Mouse (Mus musculus) intestine, embryonic 16.5 days (tissue): ENCODE data around the gene Rdh8. TPM values are rescaled to one million over a fixed set of nuclear protein-coding genes. Genes with fewer than 3 reads are reported as not detected.

Source experiments
- ATAC-seq: fragments of 200-750 bp; cut with Nextera tagmentation; 2 replicates; pipeline ENCODE4 v1.8.0; 2017; ENCODE audit warnings: moderate TSS enrichment, moderate library complexity
- H3K27ac ChIP-seq: fragments of 300-500 bp; sonication (generic); 2 replicates; pipeline ENCODE4 v1.5.1; 2014; ENCODE audit warnings: mild to moderate bottlenecking, low read length
- H3K27me3 ChIP-seq: fragments of 300-500 bp; sonication (generic); replicated peaks from 2 replicates; pipeline ENCODE4 v1.6.1; 2014; ENCODE audit warnings: low read length, control low read depth, mixed read lengths; ENCODE audit not compliant: control insufficient read depth, insufficient read depth
- H3K36me3 ChIP-seq: fragments of 300-500 bp; sonication (generic); 2 replicates; pipeline ENCODE4 v1.6.1; 2014; ENCODE audit warnings: low read length, control low read depth; ENCODE audit not compliant: control insufficient read depth, insufficient read depth
- H3K4me1 ChIP-seq: fragments of 300-500 bp; sonication (generic); 2 replicates; pipeline ENCODE4 v1.6.1; 2014; ENCODE audit warnings: low read length, control low read depth, mixed read lengths; ENCODE audit not compliant: control insufficient read depth, insufficient read depth
- H3K4me2 ChIP-seq: fragments of 300-500 bp; sonication (generic); 2 replicates; pipeline ENCODE4 v1.6.1; 2014; ENCODE audit warnings: low read depth, low read length, control low read depth
- H3K4me3 ChIP-seq: fragments of 300-500 bp; sonication (generic); 2 replicates; pipeline ENCODE4 v1.5.1; 2014; ENCODE audit warnings: mild to moderate bottlenecking, low read length
- H3K9ac ChIP-seq: fragments of 300-500 bp; sonication (generic); 2 replicates; pipeline ENCODE4 v1.6.1; 2014; ENCODE audit warnings: low read depth, low read length
- H3K9me3 ChIP-seq: fragments of 300-500 bp; sonication (generic); 2 replicates; pipeline ENCODE4 v1.6.1; 2016; ENCODE audit warnings: low read length, control low read depth; ENCODE audit not compliant: control insufficient read depth
- WGBS: fragments of 180-500 bp; shearing (Covaris S2); extraction: QIAGEN DNeasy Blood & Tissue Kit; methylation state at CpG from one replicate; pipeline ENCODE4 v1.1.7; 2014; 5-methylcytosine and 5-hydroxymethylcytosine counted together
- polyA plus RNA-seq: library from polyadenylated mRNA; unstranded; fragments of >200 nt; fragmentation: Nextera tagmentation; extraction: Ambion mirVana; gene quantifications from 2 replicates; pipeline ENCODE4 v1.2.1, GENCODE M21; 2015

Gene Rdh8
- polyA plus RNA-seq, 1 experiment from 2014 or later, result not detected

- no peak overlapping the region for H3K9ac ChIP-seq
- H3K36me3 ChIP-seq, result no peaks in the 10 kb centered on the region
- no peak overlapping the region for H3K4me3 ChIP-seq
- no peaks in the 10 kb centered on the region for H3K4me1 ChIP-seq
- no peak overlapping the region for H3K27ac ChIP-seq
- H3K9me3 ChIP-seq, result no peaks in the 10 kb centered on the region; the same call in 1 of the 2 replicates
- no peaks in the 10 kb centered on the region for H3K27me3 ChIP-seq
- no peak for ATAC-seq
- WGBS, result 49% methylated on average over 5 of the region's 5 CpGs
- no peak overlapping the region for H3K4me2 ChIP-seq
Observed at GRCm38 (mm10) chr9:20805706-20806105, 12.6 kb upstream of the Rdh8 start.

DNA sequence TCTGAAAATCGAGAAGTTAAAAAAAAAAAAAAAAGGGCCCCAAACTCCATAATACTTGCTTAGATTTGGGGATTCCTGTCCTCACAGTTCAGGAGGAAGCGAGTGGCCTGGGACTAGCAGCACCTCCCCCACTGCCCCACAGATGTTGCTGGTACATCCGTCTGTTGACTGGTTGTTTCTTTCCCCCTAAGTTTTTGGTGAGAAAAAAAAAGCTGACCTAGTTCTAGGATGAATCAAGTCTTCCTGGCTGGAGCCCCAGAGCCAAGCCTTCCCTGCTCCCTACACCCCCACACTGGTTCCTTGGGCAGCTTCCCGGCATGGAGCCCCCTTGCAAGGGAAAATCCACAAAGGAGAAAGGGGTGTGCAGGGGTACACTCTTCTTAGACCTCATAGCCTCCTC lies 8.0 kb upstream of the Rdh8 start:
- no peak overlapping the region for H3K4me2 ChIP-seq
- WGBS, result 40% methylated on average over 4 of the region's 4 CpGs
- no peak overlapping the region for H3K9ac ChIP-seq
- H3K4me3 ChIP-seq, result no peak overlapping the region
- H3K27me3 ChIP-seq, result peaks cover 7% of the 10 kb centered on the region; the same call in 1 of the 2 replicates
- no peak for ATAC-seq
- no peaks in the 10 kb centered on the region for H3K9me3 ChIP-seq
- H3K27ac ChIP-seq, result no peak overlapping the region
- H3K4me1 ChIP-seq, result no peaks in the 10 kb centered on the region
- no peaks in the 10 kb centered on the region for H3K36me3 ChIP-seq

GRCm38 (mm10) chr9:20810773-20811172 lies 7.5 kb upstream of the Rdh8 start:
- H3K4me3 ChIP-seq, result no peak overlapping the region
- H3K4me2 ChIP-seq, result no peak overlapping the region
- H3K9me3 ChIP-seq, result no peaks in the 10 kb centered on the region
- no peak overlapping the region for H3K9ac ChIP-seq
- H3K4me1 ChIP-seq, result no peaks in the 10 kb centered on the region
- 65% methylated on average over 1 of the region's 1 CpGs for WGBS
- no peaks in the 10 kb centered on the region for H3K36me3 ChIP-seq
- no peak for ATAC-seq
- no peak overlapping the region for H3K27ac ChIP-seq
- H3K27me3 ChIP-seq, result peaks cover 7% of the 10 kb centered on the region; the same call in 1 of the 2 replicates

GRCm38 (mm10) chr9:20812537-20813271 lies 5.6 kb upstream of the Rdh8 start:
- H3K4me2 ChIP-seq, result no peak overlapping the region
- 12% methylated on average over 19 of the region's 19 CpGs for WGBS

DNA sequence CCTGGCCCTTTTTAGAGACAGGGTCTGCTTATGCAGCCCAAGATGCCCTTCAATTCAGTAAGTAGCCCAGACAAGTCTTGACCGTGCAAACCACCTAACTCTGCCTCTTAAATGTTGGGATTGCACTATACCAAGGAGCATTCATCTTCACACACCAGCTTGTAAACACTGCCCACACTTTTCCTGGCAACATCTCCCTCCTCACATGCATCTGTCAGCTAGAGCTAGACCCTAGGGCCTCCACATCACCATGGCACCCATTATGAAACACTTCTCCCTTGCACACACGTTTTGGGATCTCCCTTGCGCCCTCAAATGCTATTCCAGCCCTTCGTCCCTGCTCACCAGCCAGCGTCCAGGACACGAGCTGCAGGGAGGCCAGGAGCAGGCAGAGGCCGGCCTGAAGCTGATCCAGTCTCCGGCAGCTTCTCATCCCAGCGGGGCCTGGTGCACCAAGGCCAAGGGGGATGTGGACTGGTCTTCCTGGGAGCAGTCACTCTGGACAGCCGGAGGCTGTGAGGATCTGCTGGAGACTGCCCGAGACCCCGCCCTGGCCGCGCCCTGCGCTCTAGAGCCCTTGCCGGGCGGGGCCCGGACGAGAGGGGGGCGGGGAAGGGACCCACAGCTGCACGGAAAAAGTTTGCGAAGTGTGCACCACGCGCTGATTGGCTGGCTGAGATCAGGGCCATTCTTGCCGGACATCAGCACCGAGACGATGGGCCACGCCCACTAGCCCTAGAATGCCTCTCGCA lies 3.6 kb upstream of the Rdh8 start, which contains the start of gene Col5a3:
Gene Col5a3 (minus strand): TSS at position 547 of the 752 bp plus-strand sequence.
- Histone ChIP-seq H3K9me3 (no peaks in the 10 kb centered on the region), H3K4me3 (peak within 1 kb of the TSS; percentile 1; the same call in 1 of the 2 replicates), H3K4me2 (peak within 1 kb of the TSS; percentile 3), H3K36me3 (no peaks in the 10 kb centered on the region), H3K9ac (no peak within 1 kb of the TSS), H3K4me1 (no peaks in the 10 kb centered on the region), H3K27ac (no peak within 1 kb of the TSS), H3K27me3 (peaks cover 7% of the 10 kb centered on the region; the same call in 1 of the 2 replicates)
- peak; percentile 77 for ATAC-seq
- WGBS, result 5% methylated on average over 29 of the region's 29 CpGs

More at GRCm38 (mm10) chr9:20812537-20813271, 5.6 kb upstream of the Rdh8 start:
- Histone ChIP-seq H3K4me3 (no peak overlapping the region), H3K27me3 (peaks cover 7% of the 10 kb centered on the region; the same call in 1 of the 2 replicates), H3K27ac (no peak overlapping the region), H3K4me1 (no peaks in the 10 kb centered on the region), H3K9me3 (no peaks in the 10 kb centered on the region), H3K9ac (no peak overlapping the region), H3K36me3 (no peaks in the 10 kb centered on the region)
- peak; percentile 50; the same call in 1 of the 2 replicates for ATAC-seq

GRCm38 (mm10) chr9:20820001-20820400 lies 1.7 kb downstream of the Rdh8 start:
- 82% methylated on average over 5 of the region's 5 CpGs for WGBS
- no peak overlapping the region for H3K4me3 ChIP-seq
- no peaks in the 10 kb centered on the region for H3K36me3 ChIP-seq
- no peak overlapping the region for H3K9ac ChIP-seq
- no peak overlapping the region for H3K4me2 ChIP-seq
- no peaks in the 10 kb centered on the region for H3K27me3 ChIP-seq
- no peak overlapping the region for H3K27ac ChIP-seq
- no peaks in the 10 kb centered on the region for H3K4me1 ChIP-seq
- ATAC-seq, result no peak
- no peaks in the 10 kb centered on the region for H3K9me3 ChIP-seq

GRCm38 (mm10) chr9:20822821-20823220 lies 4.5 kb downstream of the Rdh8 start:
- no peaks in the 10 kb centered on the region for H3K4me1 ChIP-seq
- no peaks in the 10 kb centered on the region for H3K36me3 ChIP-seq
- H3K27ac ChIP-seq, result no peak overlapping the region
- H3K4me2 ChIP-seq, result no peak overlapping the region
- ATAC-seq, result no peak
- WGBS, result 86% methylated on average over 3 of the region's 3 CpGs
- no peak overlapping the region for H3K9ac ChIP-seq
- no peak overlapping the region for H3K4me3 ChIP-seq
- H3K9me3 ChIP-seq, result no peaks in the 10 kb centered on the region
- no peaks in the 10 kb centered on the region for H3K27me3 ChIP-seq

- Histone ChIP-seq H3K9me3 (no peaks in the 10 kb centered on the region), H3K4me2 (no peak overlapping the region), H3K27me3 (no peaks in the 10 kb centered on the region; the same call in 1 of the 2 replicates), H3K4me3 (no peak overlapping the region), H3K36me3 (no peaks in the 10 kb centered on the region), H3K4me1 (0 out of 2 replicates have a peak, but pooled peaks cover 4% of the 10 kb centered on the region), H3K27ac (no peak overlapping the region), H3K9ac (no peak overlapping the region)
- ATAC-seq, result no peak
- WGBS, result 38% methylated on average over 5 of the region's 5 CpGs
Observed at GRCm38 (mm10) chr9:20825781-20826180, 7.5 kb downstream of the Rdh8 start.

- 0 out of 2 replicates have a peak, but pooled peaks cover 5% of the 10 kb centered on the region for H3K4me1 ChIP-seq
- no peak overlapping the region for H3K4me2 ChIP-seq
- H3K27me3 ChIP-seq, result no peaks in the 10 kb centered on the region; the same call in 1 of the 2 replicates
- no peak overlapping the region for H3K9ac ChIP-seq
- 95% methylated on average over 1 of the region's 1 CpGs for WGBS
- H3K36me3 ChIP-seq, result no peaks in the 10 kb centered on the region
- H3K9me3 ChIP-seq, result no peaks in the 10 kb centered on the region
- no peak for ATAC-seq
- H3K27ac ChIP-seq, result no peak overlapping the region
- no peak overlapping the region for H3K4me3 ChIP-seq
Observed at GRCm38 (mm10) chr9:20828127-20828526, 9.8 kb downstream of the Rdh8 start.
